Mouse (Mus musculus): ENCODE results near the gene Trabd2b. TPM values are rescaled to one million over a fixed set of nuclear protein-coding genes. Genes with fewer than 3 reads are reported as not detected.
A peak's percentile ranks its signal among the peaks of the same experiment; 100 is the strongest.

The Trabd2b gene
- polyA plus RNA-seq, 1 experiment from 2014 or later = 1.8 TPM

GRCm38 (mm10) chr4:114432742-114433141, 26.2 kb downstream of the Trabd2b start:
- H3K27ac ChIP-seq (replicated peaks) = no peak overlapping the region
- no peaks in the 10 kb centered on the region for H3K27me3 ChIP-seq (ENCODE audit: low read depth, poor library complexity, severe bottlenecking)
- no peak for DNase-seq (ENCODE audit: low spot score)
- H3K4me3 ChIP-seq = no peak overlapping the region
- H3K9me3 ChIP-seq (replicated peaks) = no peaks in the 10 kb centered on the region
- H3K36me3 ChIP-seq = no peaks in the 10 kb centered on the region
- H3K4me1 ChIP-seq = no peaks in the 10 kb centered on the region
- 97% methylated on average over 2 of the region's 2 CpGs for WGBS

- H3K9me3 ChIP-seq (replicated peaks) = no peaks in the 10 kb centered on the region
- H3K27ac ChIP-seq (replicated peaks) = no peak overlapping the region
- H3K4me1 ChIP-seq = no peaks in the 10 kb centered on the region
- no peak for DNase-seq (ENCODE audit: low spot score)
- 97% methylated on average over 1 of the region's 1 CpGs for WGBS
- H3K4me3 ChIP-seq = no peak overlapping the region
- H3K27me3 ChIP-seq (ENCODE audit: low read depth, poor library complexity, severe bottlenecking) = no peaks in the 10 kb centered on the region
- H3K36me3 ChIP-seq = no peaks in the 10 kb centered on the region
These were observed 26.9 kb downstream of the Trabd2b start for GRCm38 (mm10) chr4:114433440-114433839.

- DNase-seq (ENCODE audit: low spot score) = no peak
These were observed 28.2 kb downstream of the Trabd2b start for GRCm38 (mm10) chr4:114434766-114435165.

GRCm38 (mm10) chr4:114435381-114435780, 28.9 kb downstream of the Trabd2b start:
- Histone ChIP-seq H3K27me3 (ENCODE audit: low read depth, poor library complexity, severe bottlenecking) (no peaks in the 10 kb centered on the region), H3K9me3 (replicated peaks) (no peaks in the 10 kb centered on the region), H3K4me1 (no peaks in the 10 kb centered on the region), H3K27ac (replicated peaks) (no peak overlapping the region), H3K4me3 (no peak overlapping the region), H3K36me3 (no peaks in the 10 kb centered on the region)
- WGBS = 89% methylated on average over 7 of the region's 7 CpGs
- DNase-seq (ENCODE audit: low spot score) = no peak

More at GRCm38 (mm10) chr4:114434766-114435165, 28.2 kb downstream of the Trabd2b start:
- Histone ChIP-seq H3K4me1 (no peaks in the 10 kb centered on the region), H3K4me3 (no peak overlapping the region), H3K36me3 (no peaks in the 10 kb centered on the region), H3K27ac (replicated peaks) (no peak overlapping the region), H3K9me3 (replicated peaks) (no peaks in the 10 kb centered on the region), H3K27me3 (ENCODE audit: low read depth, poor library complexity, severe bottlenecking) (no peaks in the 10 kb centered on the region)
- 74% methylated on average over 1 of the region's 1 CpGs for WGBS

GRCm38 (mm10) chr4:114438764-114439163, 32.2 kb downstream of the Trabd2b start:
- Histone ChIP-seq H3K9me3 (replicated peaks) (no peaks in the 10 kb centered on the region), H3K27ac (replicated peaks) (no peak overlapping the region), H3K27me3 (ENCODE audit: low read depth, poor library complexity, severe bottlenecking) (no peaks in the 10 kb centered on the region), H3K4me1 (no peaks in the 10 kb centered on the region), H3K4me3 (no peak overlapping the region), H3K36me3 (no peaks in the 10 kb centered on the region)
- 71% methylated on average over 2 of the region's 2 CpGs for WGBS
- no peak for DNase-seq (ENCODE audit: low spot score)

GRCm38 (mm10) chr4:114442186-114442585, 35.7 kb downstream of the Trabd2b start:
- no peak overlapping the region for H3K27ac ChIP-seq (replicated peaks)
- no peak overlapping the region for H3K4me3 ChIP-seq
- no peaks in the 10 kb centered on the region for H3K4me1 ChIP-seq
- 76% methylated on average over 2 of the region's 2 CpGs for WGBS
- H3K36me3 ChIP-seq = no peaks in the 10 kb centered on the region
- no peaks in the 10 kb centered on the region for H3K9me3 ChIP-seq (replicated peaks)
- no peak for DNase-seq (ENCODE audit: low spot score)
- no peaks in the 10 kb centered on the region for H3K27me3 ChIP-seq (ENCODE audit: low read depth, poor library complexity, severe bottlenecking)

GRCm38 (mm10) chr4:114442661-114443060, 36.1 kb downstream of the Trabd2b start:
- DNase-seq (ENCODE audit: low spot score) = no peak
- WGBS = 83% methylated on average over 3 of the region's 3 CpGs
- Histone ChIP-seq H3K36me3 (no peaks in the 10 kb centered on the region), H3K4me1 (no peaks in the 10 kb centered on the region), H3K9me3 (replicated peaks) (no peaks in the 10 kb centered on the region), H3K27ac (replicated peaks) (no peak overlapping the region), H3K27me3 (ENCODE audit: low read depth, poor library complexity, severe bottlenecking) (no peaks in the 10 kb centered on the region), H3K4me3 (no peak overlapping the region)

- Histone ChIP-seq H3K4me3 (no peak overlapping the region), H3K27ac (replicated peaks) (no peak overlapping the region), H3K9me3 (replicated peaks) (no peaks in the 10 kb centered on the region), H3K27me3 (ENCODE audit: low read depth, poor library complexity, severe bottlenecking) (no peaks in the 10 kb centered on the region), H3K4me1 (0 out of 2 replicates have a peak, but pooled peaks cover 7% of the 10 kb centered on the region), H3K36me3 (no peaks in the 10 kb centered on the region)
- WGBS = 95% methylated on average over 9 of the region's 9 CpGs
- DNase-seq (ENCODE audit: low spot score) = no peak
These were observed 42.0 kb downstream of the Trabd2b start for GRCm38 (mm10) chr4:114448393-114449052.

- Histone ChIP-seq H3K36me3 (no peaks in the 10 kb centered on the region), H3K27ac (replicated peaks) (no peak overlapping the region), H3K4me1 (0 out of 2 replicates have a peak, but pooled peaks cover 10% of the 10 kb centered on the region), H3K27me3 (ENCODE audit: low read depth, poor library complexity, severe bottlenecking) (no peaks in the 10 kb centered on the region), H3K9me3 (replicated peaks) (no peaks in the 10 kb centered on the region), H3K4me3 (no peak overlapping the region)
- DNase-seq (ENCODE audit: low spot score) = no peak
- WGBS = 76% methylated on average over 3 of the region's 3 CpGs
These were observed 46.6 kb downstream of the Trabd2b start for GRCm38 (mm10) chr4:114453101-114453500.

- H3K27me3 ChIP-seq (ENCODE audit: low read depth, poor library complexity, severe bottlenecking) = no peaks in the 10 kb centered on the region
- no peak overlapping the region for H3K4me3 ChIP-seq
- no peaks in the 10 kb centered on the region for H3K9me3 ChIP-seq (replicated peaks)
- 89% methylated on average over 4 of the region's 4 CpGs for WGBS
- H3K4me1 ChIP-seq = 0 out of 2 replicates have a peak, but pooled peaks cover 10% of the 10 kb centered on the region
- no peaks in the 10 kb centered on the region for H3K36me3 ChIP-seq
- no peak overlapping the region for H3K27ac ChIP-seq (replicated peaks)
- DNase-seq (ENCODE audit: low spot score) = no peak
These were observed 47.5 kb downstream of the Trabd2b start for GRCm38 (mm10) chr4:114454016-114454415.

- 88% methylated on average over 3 of the region's 3 CpGs for WGBS
These were observed 48.1 kb downstream of the Trabd2b start for GRCm38 (mm10) chr4:114454495-114455186.

GRCm38 (mm10) chr4:114457111-114457510, 50.6 kb downstream of the Trabd2b start:
- DNase-seq (ENCODE audit: low spot score) = no peak
- H3K27ac ChIP-seq (replicated peaks) = no peak overlapping the region
- no peaks in the 10 kb centered on the region for H3K36me3 ChIP-seq
- no peak overlapping the region for H3K4me3 ChIP-seq
- no peaks in the 10 kb centered on the region for H3K27me3 ChIP-seq (ENCODE audit: low read depth, poor library complexity, severe bottlenecking)
- H3K9me3 ChIP-seq (replicated peaks) = no peaks in the 10 kb centered on the region
- 95% methylated on average over 2 of the region's 2 CpGs for WGBS
- peaks cover 26% of the 10 kb centered on the region for H3K4me1 ChIP-seq

More at GRCm38 (mm10) chr4:114454495-114455186, 48.1 kb downstream of the Trabd2b start:
- H3K4me1 ChIP-seq = peaks cover 13% of the 10 kb centered on the region
- H3K9me3 ChIP-seq (replicated peaks) = no peaks in the 10 kb centered on the region
- H3K27ac ChIP-seq (replicated peaks) = no peak overlapping the region
- no peaks in the 10 kb centered on the region for H3K36me3 ChIP-seq
- no peak for DNase-seq (ENCODE audit: low spot score)
- no peak overlapping the region for H3K4me3 ChIP-seq
- no peaks in the 10 kb centered on the region for H3K27me3 ChIP-seq (ENCODE audit: low read depth, poor library complexity, severe bottlenecking)

GRCm38 (mm10) chr4:114459591-114459990, 53.1 kb downstream of the Trabd2b start:
- Histone ChIP-seq H3K36me3 (no peaks in the 10 kb centered on the region), H3K27me3 (ENCODE audit: low read depth, poor library complexity, severe bottlenecking) (no peaks in the 10 kb centered on the region), H3K4me1 (peaks cover 21% of the 10 kb centered on the region), H3K4me3 (no peak overlapping the region), H3K27ac (replicated peaks) (peak overlapping the region; percentile 38; the same call in 1 of the 2 replicates), H3K9me3 (replicated peaks) (no peaks in the 10 kb centered on the region)
- DNase-seq (ENCODE audit: low spot score) = no peak
- WGBS = 25% methylated on average over 5 of the region's 5 CpGs

Measured in midbrain, embryonic 10.5 days (tissue).